Mouse (Mus musculus) bone marrow macrophage, adult 2 months (primary cell): Measurements from ENCODE around the gene Gphn.

Source experiments
- CTCF ChIP-seq: IDR thresholded peaks from 2 replicates; pipeline ENCODE4 v1.5.1; 2012; ENCODE audit warnings: low read depth, mild to moderate bottlenecking, low read length, moderate library complexity
- POLR2A ChIP-seq: IDR thresholded peaks from 2 replicates; pipeline ENCODE4 v1.6.1; 2012; ENCODE audit warnings: mild to moderate bottlenecking, low read depth, low read length, borderline replicate concordance

- TF ChIP-seq CTCF (no peak), POLR2A (no peak)
Observed at GRCm38 (mm10) chr12:78227021-78227932, 1.1 kb downstream of the Gphn start.
